Mouse (Mus musculus) neural tube, embryonic 15.5 days (tissue): ENCODE measurements at regions not wholly inside any gene's neighbourhood (a gene's known extent, or its start where the extent isn't known, plus 50 kb on each side); places are given as distances from the start of the nearest gene placed in this dataset.

Source experiments
- ATAC-seq: fragments of 200-750 bp; cut with Nextera tagmentation; 2 replicates; pipeline ENCODE4 v1.8.0; 2017; ENCODE audit warnings: mild to moderate bottlenecking, moderate TSS enrichment, moderate library complexity; ENCODE audit not compliant: low FRiP score
- H3K27ac ChIP-seq: fragments of 300-500 bp; sonication (generic); replicated peaks from 2 replicates; pipeline ENCODE4 v1.5.1; 2015; ENCODE audit warnings: mild to moderate bottlenecking, inconsistent platforms
- H3K27me3 ChIP-seq: fragments of 300-500 bp; sonication (generic); replicated peaks from 2 replicates; pipeline ENCODE4 v1.6.1; 2015; ENCODE audit warnings: inconsistent platforms
- H3K36me3 ChIP-seq: fragments of 300-500 bp; sonication (generic); 2 replicates; pipeline ENCODE4 v1.6.1; 2015; ENCODE audit warnings: inconsistent platforms
- H3K4me1 ChIP-seq: fragments of 300-500 bp; sonication (generic); 2 replicates; pipeline ENCODE4 v1.6.1; 2015; ENCODE audit warnings: inconsistent platforms
- H3K4me2 ChIP-seq: fragments of 300-500 bp; sonication (generic); 2 replicates; pipeline ENCODE4 v1.6.1; 2015; ENCODE audit warnings: inconsistent platforms, mild to moderate bottlenecking, moderate library complexity
- H3K4me3 ChIP-seq: fragments of 300-500 bp; sonication (generic); replicated peaks from 2 replicates; pipeline ENCODE4 v1.5.1; 2015; ENCODE audit warnings: mild to moderate bottlenecking, inconsistent platforms
- H3K9ac ChIP-seq: fragments of 300-500 bp; sonication (generic); replicated peaks from 2 replicates; pipeline ENCODE4 v1.6.1; 2015; ENCODE audit warnings: mild to moderate bottlenecking, inconsistent platforms
- H3K9me3 ChIP-seq: fragments of 300-500 bp; sonication (generic); replicated peaks from 2 replicates; pipeline ENCODE4 v1.6.1; 2016; ENCODE audit warnings: inconsistent platforms
- WGBS: fragments of 180-500 bp; shearing (Covaris S2); methylation state at CpG from one replicate; pipeline ENCODE4 v1.1.7; 2015; ENCODE audit warnings: mixed read lengths; 5-methylcytosine and 5-hydroxymethylcytosine counted together

- Histone ChIP-seq H3K9ac (no peak overlapping the region), H3K9me3 (no peaks in the 10 kb centered on the region), H3K4me2 (no peak overlapping the region), H3K27me3 (no peaks in the 10 kb centered on the region), H3K36me3 (no peaks in the 10 kb centered on the region), H3K4me3 (no peak overlapping the region), H3K4me1 (no peaks in the 10 kb centered on the region), H3K27ac (no peak overlapping the region)
- ATAC-seq, result no peak
These were observed 393.6 kb upstream of the Nrp1 start for GRCm38 (mm10) chr8:127964801-127965200.

- 73% methylated on average over 2 of the region's 2 CpGs for WGBS
These were observed 393.1 kb upstream of the Nrp1 start for GRCm38 (mm10) chr8:127965341-127965740.

GRCm38 (mm10) chr8:127968026-127968425 lies 390.4 kb upstream of the Nrp1 start:
- ATAC-seq, result no peak
- 95% methylated on average over 2 of the region's 2 CpGs for WGBS

More at GRCm38 (mm10) chr8:127965341-127965740, 393.1 kb upstream of the Nrp1 start:
- no peaks in the 10 kb centered on the region for H3K9me3 ChIP-seq
- H3K9ac ChIP-seq, result no peak overlapping the region
- no peaks in the 10 kb centered on the region for H3K36me3 ChIP-seq
- ATAC-seq, result no peak
- no peaks in the 10 kb centered on the region for H3K27me3 ChIP-seq
- H3K4me2 ChIP-seq, result no peak overlapping the region
- no peak overlapping the region for H3K27ac ChIP-seq
- no peak overlapping the region for H3K4me3 ChIP-seq
- H3K4me1 ChIP-seq, result no peaks in the 10 kb centered on the region

GRCm38 (mm10) chr8:127973194-127973593 lies 385.2 kb upstream of the Nrp1 start:
- H3K4me1 ChIP-seq, result no peaks in the 10 kb centered on the region
- H3K36me3 ChIP-seq, result no peaks in the 10 kb centered on the region
- H3K9ac ChIP-seq, result no peak overlapping the region
- no peak overlapping the region for H3K27ac ChIP-seq
- no peak overlapping the region for H3K4me2 ChIP-seq
- H3K4me3 ChIP-seq, result no peak overlapping the region
- no peak for ATAC-seq
- H3K27me3 ChIP-seq, result no peaks in the 10 kb centered on the region
- 93% methylated on average over 2 of the region's 2 CpGs for WGBS
- no peaks in the 10 kb centered on the region for H3K9me3 ChIP-seq

More at GRCm38 (mm10) chr8:127968026-127968425, 390.4 kb upstream of the Nrp1 start:
- Histone ChIP-seq H3K27ac (no peak overlapping the region), H3K27me3 (no peaks in the 10 kb centered on the region), H3K9ac (no peak overlapping the region), H3K4me1 (no peaks in the 10 kb centered on the region), H3K9me3 (no peaks in the 10 kb centered on the region), H3K4me2 (no peak overlapping the region), H3K36me3 (no peaks in the 10 kb centered on the region), H3K4me3 (no peak overlapping the region)

- H3K27me3 ChIP-seq, result no peaks in the 10 kb centered on the region
- H3K9me3 ChIP-seq, result no peaks in the 10 kb centered on the region
- no peaks in the 10 kb centered on the region for H3K4me1 ChIP-seq
- no peak overlapping the region for H3K4me3 ChIP-seq
- WGBS, result 47% methylated on average over 2 of the region's 2 CpGs
- no peak overlapping the region for H3K4me2 ChIP-seq
- no peaks in the 10 kb centered on the region for H3K36me3 ChIP-seq
- no peak for ATAC-seq
- no peak overlapping the region for H3K9ac ChIP-seq
- H3K27ac ChIP-seq, result no peak overlapping the region
These were observed 380.7 kb upstream of the Nrp1 start for GRCm38 (mm10) chr8:127977746-127978145.

GRCm38 (mm10) chr8:127979180-127980030 lies 379.0 kb upstream of the Nrp1 start:
- H3K9ac ChIP-seq, result no peak overlapping the region
- 78% methylated on average over 5 of the region's 5 CpGs for WGBS
- no peaks in the 10 kb centered on the region for H3K9me3 ChIP-seq
- no peaks in the 10 kb centered on the region for H3K36me3 ChIP-seq
- H3K4me3 ChIP-seq, result no peak overlapping the region
- H3K27me3 ChIP-seq, result no peaks in the 10 kb centered on the region
- H3K4me2 ChIP-seq, result no peak overlapping the region
- no peak overlapping the region for H3K27ac ChIP-seq
- ATAC-seq, result no peak
- no peaks in the 10 kb centered on the region for H3K4me1 ChIP-seq

- no peak overlapping the region for H3K4me3 ChIP-seq
- no peak overlapping the region for H3K27ac ChIP-seq
- H3K9me3 ChIP-seq, result no peaks in the 10 kb centered on the region
- H3K27me3 ChIP-seq, result no peaks in the 10 kb centered on the region
- 82% methylated on average over 5 of the region's 5 CpGs for WGBS
- no peak overlapping the region for H3K4me2 ChIP-seq
- H3K9ac ChIP-seq, result no peak overlapping the region
- H3K4me1 ChIP-seq, result no peaks in the 10 kb centered on the region
- H3K36me3 ChIP-seq, result no peaks in the 10 kb centered on the region
- no peak for ATAC-seq
These were observed 376.2 kb upstream of the Nrp1 start for GRCm38 (mm10) chr8:127982165-127982564.

GRCm38 (mm10) chr8:127985616-127986015 lies 372.8 kb upstream of the Nrp1 start:
- no peak overlapping the region for H3K9ac ChIP-seq
- H3K27me3 ChIP-seq, result no peaks in the 10 kb centered on the region
- WGBS, result 58% methylated on average over 6 of the region's 6 CpGs
- no peaks in the 10 kb centered on the region for H3K9me3 ChIP-seq
- ATAC-seq, result no peak
- H3K4me3 ChIP-seq, result no peak overlapping the region
- H3K4me2 ChIP-seq, result no peak overlapping the region
- H3K36me3 ChIP-seq, result no peaks in the 10 kb centered on the region
- H3K4me1 ChIP-seq, result 0 out of 2 replicates have a peak, but pooled peaks cover 4% of the 10 kb centered on the region
- no peak overlapping the region for H3K27ac ChIP-seq

GRCm38 (mm10) chr8:127988887-127989286 lies 369.5 kb upstream of the Nrp1 start:
- no peak overlapping the region for H3K9ac ChIP-seq
- WGBS, result 59% methylated on average over 1 of the region's 1 CpGs
- H3K36me3 ChIP-seq, result no peaks in the 10 kb centered on the region
- no peaks in the 10 kb centered on the region for H3K27me3 ChIP-seq
- no peak overlapping the region for H3K4me3 ChIP-seq
- no peak overlapping the region for H3K27ac ChIP-seq
- H3K4me2 ChIP-seq, result no peak overlapping the region
- no peaks in the 10 kb centered on the region for H3K9me3 ChIP-seq
- no peak for ATAC-seq
- H3K4me1 ChIP-seq, result peaks cover 6% of the 10 kb centered on the region; the same call in 1 of the 2 replicates

- Histone ChIP-seq H3K9me3 (no peaks in the 10 kb centered on the region), H3K36me3 (no peaks in the 10 kb centered on the region), H3K27ac (no peak overlapping the region), H3K4me3 (no peak overlapping the region), H3K4me2 (no peak overlapping the region), H3K4me1 (peaks cover 3% of the 10 kb centered on the region; the same call in 1 of the 2 replicates), H3K27me3 (no peaks in the 10 kb centered on the region), H3K9ac (no peak overlapping the region)
- 52% methylated on average over 1 of the region's 1 CpGs for WGBS
- no peak for ATAC-seq
These were observed 363.5 kb upstream of the Nrp1 start for GRCm38 (mm10) chr8:127994898-127995297.

- ATAC-seq, result no peak
- no peaks in the 10 kb centered on the region for H3K36me3 ChIP-seq
- H3K4me2 ChIP-seq, result no peak overlapping the region
- H3K9ac ChIP-seq, result no peak overlapping the region
- no peak overlapping the region for H3K4me3 ChIP-seq
- H3K4me1 ChIP-seq, result peaks cover 3% of the 10 kb centered on the region; the same call in 1 of the 2 replicates
- no peaks in the 10 kb centered on the region for H3K9me3 ChIP-seq
- H3K27ac ChIP-seq, result no peak overlapping the region
- 84% methylated on average over 1 of the region's 1 CpGs for WGBS
- H3K27me3 ChIP-seq, result no peaks in the 10 kb centered on the region
These were observed 362.9 kb upstream of the Nrp1 start for GRCm38 (mm10) chr8:127995490-127995889.

GRCm38 (mm10) chr8:128002386-128002785 lies 356.0 kb upstream of the Nrp1 start:
- Histone ChIP-seq H3K27ac (no peak overlapping the region), H3K9ac (no peak overlapping the region), H3K9me3 (no peaks in the 10 kb centered on the region), H3K4me3 (no peak overlapping the region), H3K4me2 (no peak overlapping the region), H3K4me1 (peaks cover 9% of the 10 kb centered on the region; the same call in 1 of the 2 replicates), H3K36me3 (no peaks in the 10 kb centered on the region), H3K27me3 (no peaks in the 10 kb centered on the region)
- ATAC-seq, result no peak
- 45% methylated on average over 2 of the region's 2 CpGs for WGBS
